Mouse (Mus musculus) B cell, adult 62 days (primary cell): Measurements from ENCODE around the gene Gon4l. TPM values are rescaled to one million over a fixed set of nuclear protein-coding genes. Genes with fewer than 3 reads are reported as not detected.

Source experiments
- total RNA-seq: library from RNA; stranded (reverse); gene quantifications from 4 replicates; pipeline ENCODE4 v1.2.4, GENCODE M21; 2023

Gene Gon4l
- 70.1 to 80.2 TPM (median 74.2 TPM) in 4 replicates for total RNA-seq

GRCm38 (mm10) chr3:88834951-88835491 is at the start of gene Gon4l:
Gene Gon4l (plus strand): TSS chr3:88835231.

DNA sequence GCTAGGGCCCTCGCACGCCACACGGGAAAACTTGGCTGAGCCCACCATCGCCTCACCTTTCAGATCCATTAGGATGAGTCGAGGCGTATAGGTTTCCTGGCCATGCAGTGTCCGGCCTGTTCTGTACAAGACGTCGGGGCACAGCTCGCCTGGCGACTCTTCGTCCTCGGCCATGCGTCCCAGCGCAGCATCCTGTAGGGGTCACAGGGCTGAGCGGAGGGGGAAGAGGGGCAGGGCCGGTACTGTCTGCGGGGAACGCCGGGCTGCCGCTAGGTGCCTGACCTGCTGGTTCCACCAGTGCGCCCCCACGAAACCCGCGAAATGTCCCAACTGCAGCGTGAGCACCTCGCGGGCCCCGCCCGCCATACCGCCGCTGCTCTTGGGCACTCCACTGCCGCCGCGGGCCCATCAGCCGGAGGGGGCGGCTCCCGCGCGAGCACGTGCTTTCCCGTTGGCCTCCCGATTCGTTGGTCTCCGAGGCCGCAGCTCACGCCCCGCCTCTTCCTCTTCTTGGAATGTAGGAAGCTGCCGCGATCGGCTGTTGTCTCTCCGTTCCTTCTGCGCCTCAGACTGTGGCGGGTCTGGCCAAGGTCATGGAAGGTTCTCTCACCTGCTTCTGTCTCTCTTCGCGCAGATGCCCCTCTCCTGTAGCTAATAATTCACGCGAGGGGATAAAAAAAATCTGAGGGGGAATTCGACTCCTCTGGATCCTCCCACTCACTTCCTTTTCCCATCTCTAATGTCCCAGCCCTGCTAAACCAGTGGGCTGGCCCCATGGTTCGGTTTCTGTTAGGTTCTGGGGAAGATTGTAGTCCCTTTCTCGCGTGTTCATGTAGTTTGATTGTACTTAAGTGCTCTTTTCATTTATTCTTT is 78.7 kb downstream of the Gon4l start, which contains the start of gene Msto1:
Msto1 (minus strand) TSS at position 489 of the 873 bp plus-strand sequence.

GRCm38 (mm10) chr3:88950576-88951326 is 115.7 kb downstream of the Gon4l start, which contains the start of the genes Ash1l and Dap3:
Gene Ash1l (plus strand): TSS chr3:88950622.
Gene Dap3 (minus strand): TSS chr3:88951181.

Other genes starting within 250 kb of the Gon4l start
- 219 to 260 TPM (median 245 TPM) in 4 replicates for gene Arhgef2, start 229.3 kb upstream of the Gon4l start, total RNA-seq
- not detected in 4 replicates for gene Rxfp4, start 182.1 kb upstream of the Gon4l start, total RNA-seq
- gene Khdc4, start 149.4 kb upstream of the Gon4l start, total RNA-seq = 110 to 122 TPM (median 116 TPM) in 4 replicates
- gene Rit1, start 118.4 kb upstream of the Gon4l start, total RNA-seq = 28.0 to 31.3 TPM (median 29.3 TPM) in 4 replicates
- gene Syt11, start 60.1 kb upstream of the Gon4l start, total RNA-seq = 2.9 to 4.0 TPM (median 3.5 TPM) in 4 replicates
- 14.8 to 15.3 TPM (median 15.0 TPM) in 4 replicates for gene Msto1, start 78.8 kb downstream of the Gon4l start, total RNA-seq
- 93.7 to 103 TPM (median 97.8 TPM) in 4 replicates for gene Ash1l, start 115.4 kb downstream of the Gon4l start, total RNA-seq
- 78.6 to 91.7 TPM (median 88.6 TPM) in 4 replicates for gene Dap3, start 116.0 kb downstream of the Gon4l start, total RNA-seq